Mouse (Mus musculus): ENCODE measurements at regions not wholly inside any gene's neighbourhood (a gene's known extent, or its start where the extent isn't known, plus 50 kb on each side); places are given as distances from the start of the nearest gene placed in this dataset.

DNA sequence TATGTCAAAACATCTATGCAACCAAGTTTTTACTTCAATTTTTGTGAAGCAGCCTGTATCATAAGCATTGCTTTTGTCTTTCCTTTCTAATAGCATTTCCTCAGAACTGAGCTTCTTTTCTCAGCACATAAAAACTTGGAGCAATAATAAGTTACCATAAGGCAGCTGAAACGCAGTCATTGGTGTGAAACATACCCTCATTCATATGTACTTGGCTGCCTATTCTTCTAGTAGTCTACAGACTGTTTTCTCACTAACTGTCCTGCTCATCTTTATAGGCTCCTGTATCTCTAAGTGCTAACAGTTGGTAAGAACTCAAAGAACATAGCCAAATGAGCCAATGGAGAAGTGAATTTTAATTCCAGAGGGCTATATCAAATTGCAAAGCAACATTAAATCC is 454.6 kb upstream of the Ptprd start:
- no peak overlapping the region for H3K4me2 ChIP-seq
- no peak overlapping the region for H3K4me3 ChIP-seq (replicated peaks)
- no peaks in the 10 kb centered on the region for H3K9me3 ChIP-seq
- H3K4me1 ChIP-seq: no peaks in the 10 kb centered on the region
- H3K27ac ChIP-seq: no peak overlapping the region
- H3K36me3 ChIP-seq (replicated peaks): no peaks in the 10 kb centered on the region
- no peak overlapping the region for H3K9ac ChIP-seq
- no peaks in the 10 kb centered on the region for H3K27me3 ChIP-seq
- 76% methylated on average over 1 of the region's 1 CpGs for WGBS
- ATAC-seq (ENCODE audit: low FRiP score): no peak

DNA sequence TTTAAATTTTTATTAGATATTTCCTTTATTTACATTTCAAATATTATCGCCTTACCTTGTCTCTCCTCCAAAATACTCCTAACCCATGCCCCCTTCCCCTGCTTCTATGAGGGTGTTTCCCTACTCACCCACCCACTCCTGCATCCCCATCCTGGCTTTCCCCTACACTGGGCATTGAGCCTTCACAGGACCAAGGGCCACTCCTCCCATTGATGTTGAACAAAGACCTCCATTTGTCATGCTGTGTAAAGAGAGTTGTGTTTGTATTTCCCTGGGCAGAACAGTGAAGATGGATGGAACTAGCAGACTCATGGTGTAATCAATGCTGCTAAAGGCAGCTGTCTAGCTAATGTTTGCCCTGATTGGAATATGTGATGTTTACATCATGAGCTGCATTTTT is 431.0 kb upstream of the Ptprd start:
- Histone ChIP-seq H3K27ac (no peak overlapping the region), H3K9ac (no peak overlapping the region), H3K9me3 (no peaks in the 10 kb centered on the region), H3K4me3 (replicated peaks) (no peak overlapping the region), H3K4me2 (no peak overlapping the region), H3K27me3 (no peaks in the 10 kb centered on the region), H3K36me3 (replicated peaks) (no peaks in the 10 kb centered on the region), H3K4me1 (no peaks in the 10 kb centered on the region)
- 79% methylated on average over 1 of the region's 1 CpGs for WGBS
- no peak for ATAC-seq (ENCODE audit: low FRiP score)

DNA sequence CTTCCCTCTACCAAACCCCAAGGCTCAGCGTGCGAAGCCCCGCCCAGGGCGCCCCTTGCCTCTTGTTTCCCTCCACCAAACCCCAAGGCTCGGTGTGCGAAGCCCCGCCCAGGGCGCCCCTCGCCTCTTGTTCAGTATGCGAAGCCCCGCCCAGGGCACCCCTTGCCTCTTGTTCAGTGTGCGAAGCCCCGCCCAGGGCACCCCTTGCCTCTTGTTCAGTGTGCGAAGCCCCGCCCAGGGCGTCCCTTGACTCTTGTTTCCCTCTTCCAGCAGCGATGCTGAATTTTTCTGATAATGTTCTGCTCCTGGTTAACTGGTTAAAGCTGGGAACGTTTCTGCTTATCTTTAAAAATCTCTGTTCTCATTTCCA is 394.7 kb upstream of the Ptprd start:
- H3K4me1 ChIP-seq: peaks cover 3% of the 10 kb centered on the region; the same call in 1 of the 2 replicates
- H3K27me3 ChIP-seq: no peaks in the 10 kb centered on the region
- H3K36me3 ChIP-seq (replicated peaks): no peaks in the 10 kb centered on the region
- no peak overlapping the region for H3K9ac ChIP-seq
- H3K9me3 ChIP-seq: no peaks in the 10 kb centered on the region
- WGBS: 19% methylated on average over 18 of the region's 18 CpGs
- ATAC-seq (ENCODE audit: low FRiP score): peak; percentile 80; the same call in 1 of the 2 replicates
- peak overlapping the region; percentile 33 for H3K4me3 ChIP-seq (replicated peaks)
- H3K27ac ChIP-seq: no peak overlapping the region
- peak overlapping the region; percentile 47 for H3K4me2 ChIP-seq

DNA sequence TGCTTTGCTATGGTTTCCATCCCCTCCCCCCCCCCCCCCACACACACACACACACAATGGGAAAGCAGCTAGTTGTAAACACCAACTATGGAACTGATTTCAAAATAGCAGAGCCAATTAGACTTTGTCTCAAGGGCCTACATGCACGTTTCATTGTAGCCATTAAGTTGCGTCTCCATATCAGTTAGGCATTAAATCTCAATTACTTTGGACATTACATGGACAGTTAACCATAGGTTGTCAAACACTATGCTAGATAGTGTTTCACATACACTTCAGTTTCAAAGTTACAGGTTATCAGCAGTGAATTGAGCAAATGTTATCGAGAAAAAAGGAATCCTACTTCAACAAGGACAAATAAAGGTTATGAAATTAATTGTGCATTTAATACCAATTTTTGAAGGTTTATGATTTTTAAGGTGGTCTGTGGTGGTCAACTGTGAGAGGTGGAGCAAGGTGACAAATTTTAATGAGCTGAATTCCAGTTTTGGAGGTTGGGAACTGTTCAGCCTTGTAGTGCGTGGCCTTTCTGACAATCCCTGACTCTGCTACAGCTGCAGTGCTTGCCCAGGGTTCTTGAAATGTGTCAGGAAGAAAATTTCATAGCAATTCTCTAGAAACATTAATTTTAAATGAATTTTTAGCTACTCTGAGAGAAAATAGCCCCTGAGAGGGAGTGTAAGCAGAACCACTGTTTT is 394.2 kb upstream of the Ptprd start:
- Histone ChIP-seq H3K9me3 (no peaks in the 10 kb centered on the region), H3K4me2 (peak overlapping the region; percentile 47), H3K4me3 (replicated peaks) (peak overlapping the region; percentile 33), H3K9ac (no peak overlapping the region), H3K4me1 (peaks cover 3% of the 10 kb centered on the region; the same call in 1 of the 2 replicates), H3K36me3 (replicated peaks) (no peaks in the 10 kb centered on the region), H3K27me3 (no peaks in the 10 kb centered on the region), H3K27ac (no peak overlapping the region)
- 88% methylated on average over 4 of the region's 4 CpGs for WGBS
- ATAC-seq (ENCODE audit: low FRiP score): peak; percentile 60; the same call in 1 of the 2 replicates

DNA sequence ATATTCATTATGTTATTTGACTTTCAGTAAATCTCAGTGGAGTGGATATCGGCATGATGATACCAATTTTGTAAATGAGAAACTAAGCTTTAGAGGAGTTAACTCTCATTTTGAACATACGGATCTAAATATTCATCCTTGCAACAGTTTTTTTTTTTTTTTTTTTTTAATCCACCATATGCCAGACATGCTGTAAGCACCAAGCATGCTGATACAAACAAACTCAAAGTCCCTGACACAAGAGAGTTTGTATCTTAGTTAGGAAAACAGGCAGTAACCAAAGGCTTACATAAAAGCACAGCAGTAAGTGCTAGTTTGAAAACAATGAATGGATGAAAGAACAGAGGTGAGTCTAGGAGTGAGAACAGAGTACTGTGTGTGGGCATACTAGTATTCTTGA is 369.8 kb upstream of the Ptprd start:
- no peaks in the 10 kb centered on the region for H3K36me3 ChIP-seq (replicated peaks)
- H3K9ac ChIP-seq: no peak overlapping the region
- H3K4me1 ChIP-seq: no peaks in the 10 kb centered on the region
- H3K4me2 ChIP-seq: no peak overlapping the region
- no peaks in the 10 kb centered on the region for H3K9me3 ChIP-seq
- ATAC-seq (ENCODE audit: low FRiP score): no peak
- no peaks in the 10 kb centered on the region for H3K27me3 ChIP-seq
- H3K4me3 ChIP-seq (replicated peaks): no peak overlapping the region
- WGBS: 94% methylated on average over 2 of the region's 2 CpGs
- H3K27ac ChIP-seq: no peak overlapping the region

DNA sequence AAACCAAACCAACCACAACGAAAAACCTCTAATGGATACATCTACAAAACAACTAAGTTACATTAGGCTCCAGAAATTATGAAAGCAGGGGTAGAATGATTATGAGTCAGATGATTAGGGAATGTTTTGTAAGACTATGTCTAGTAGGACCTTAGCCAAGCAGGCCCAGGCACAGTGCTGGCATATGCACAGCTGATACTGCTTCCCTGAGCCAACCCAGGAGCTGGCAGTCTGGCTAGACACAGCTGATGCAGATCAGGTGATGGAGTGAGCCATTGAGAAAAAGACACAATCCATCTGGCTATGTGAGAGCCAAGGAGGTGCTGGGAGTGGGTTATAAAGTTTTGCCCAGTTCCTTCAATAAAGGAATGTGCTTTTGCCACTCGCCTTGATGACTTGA is 353.6 kb upstream of the Ptprd start:
- no peaks in the 10 kb centered on the region for H3K9me3 ChIP-seq
- H3K4me3 ChIP-seq (replicated peaks): no peak overlapping the region
- H3K36me3 ChIP-seq (replicated peaks): no peaks in the 10 kb centered on the region
- no peak overlapping the region for H3K27ac ChIP-seq
- H3K27me3 ChIP-seq: no peaks in the 10 kb centered on the region
- ATAC-seq (ENCODE audit: low FRiP score): no peak
- H3K9ac ChIP-seq: no peak overlapping the region
- WGBS: 91% methylated on average over 2 of the region's 2 CpGs
- no peak overlapping the region for H3K4me2 ChIP-seq
- H3K4me1 ChIP-seq: no peaks in the 10 kb centered on the region

Measured in forebrain, embryonic 12.5 days (tissue).